Comparison of ENCODE assay signal across 27 mouse cellular contexts in the genomic region with DNA sequence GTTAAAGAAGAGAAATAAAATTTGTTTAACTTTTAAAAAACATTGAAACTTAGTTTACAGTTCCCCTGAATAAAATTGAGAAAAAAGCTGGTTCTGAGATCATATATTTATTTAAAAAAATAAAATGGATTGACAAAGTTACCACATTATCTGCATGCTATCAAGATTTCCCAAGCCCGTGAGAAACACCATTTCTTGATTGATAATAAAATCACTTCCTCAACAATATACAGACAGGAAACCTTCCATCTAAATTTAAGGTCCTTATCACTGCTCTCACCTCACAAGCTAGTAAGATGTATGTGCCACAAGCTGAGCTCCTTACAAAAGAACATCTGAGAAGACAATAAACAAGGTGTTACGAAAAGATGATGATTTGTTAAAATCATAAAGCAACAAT.
"Had no signal": no experiment of that assay in that cellular context is flagged by ENCODE, and none has a peak within 500 bp of the region (broad histone marks: within the 10 kb centered on the region; RNA-seq: fewer than 3 reads in every experiment).

No protein-coding gene starts in this region.

- DNase-seq: left cerebral cortex, postnatal 4 days; liver; liver, embryonic 13.5 days; liver, postnatal 0 days; lung, adult 18-20 months; lung, adult 2 months; lung, embryonic 14.5 days; lung, postnatal 10 days; lung, postnatal 14 days; lung, postnatal 36 days; lung, postnatal 4 days; midbrain, embryonic 14.5 days had no signal

- H3K9me3 ChIP-seq: limb, embryonic 10.5 days; limb, embryonic 12.5 days; limb, embryonic 13.5 days; limb, embryonic 15.5 days; liver, embryonic 12.5 days; liver, embryonic 13.5 days; liver, embryonic 15.5 days; lung, embryonic 15.5 days; megakaryocyte, embryonic 14.5 days; midbrain, embryonic 10.5 days; midbrain, embryonic 12.5 days; midbrain, embryonic 13.5 days; midbrain, embryonic 15.5 days had no signal

- H3K4me3 ChIP-seq: limb, embryonic 10.5 days; limb, embryonic 12.5 days; limb, embryonic 13.5 days; limb, embryonic 15.5 days; liver, embryonic 12.5 days; liver, embryonic 13.5 days; liver, embryonic 15.5 days; lung, embryonic 15.5 days; megakaryocyte, embryonic 14.5 days; midbrain, embryonic 10.5 days; midbrain, embryonic 12.5 days; midbrain, embryonic 13.5 days; midbrain, embryonic 15.5 days; myocyte had no signal

- H3K9ac ChIP-seq: limb, embryonic 12.5 days; limb, embryonic 13.5 days; limb, embryonic 15.5 days; liver, embryonic 12.5 days; liver, embryonic 13.5 days; liver, embryonic 14.5 days; liver, embryonic 15.5 days; liver, postnatal 0 days; lung, embryonic 14.5 days; lung, embryonic 15.5 days; midbrain, embryonic 12.5 days; midbrain, embryonic 13.5 days; midbrain, embryonic 15.5 days had no signal

- H3K27me3 ChIP-seq: limb, embryonic 12.5 days; limb, embryonic 13.5 days; limb, embryonic 15.5 days; liver, embryonic 12.5 days; liver, embryonic 13.5 days; liver, embryonic 15.5 days; lung, embryonic 15.5 days; megakaryocyte, embryonic 14.5 days; midbrain, embryonic 12.5 days; midbrain, embryonic 13.5 days; midbrain, embryonic 15.5 days had no signal

- H3K4me1 ChIP-seq: limb, embryonic 10.5 days; limb, embryonic 12.5 days; limb, embryonic 13.5 days; limb, embryonic 15.5 days; lung, embryonic 15.5 days; midbrain, embryonic 10.5 days; midbrain, embryonic 12.5 days; midbrain, embryonic 13.5 days; midbrain, embryonic 15.5 days had no signal

- H3K27ac ChIP-seq: limb, embryonic 10.5 days; limb, embryonic 12.5 days; limb, embryonic 13.5 days; limb, embryonic 15.5 days; liver, embryonic 12.5 days; liver, embryonic 13.5 days; liver, embryonic 14.5 days; liver, embryonic 15.5 days; lung, embryonic 15.5 days; macrophage; midbrain, embryonic 10.5 days; midbrain, embryonic 12.5 days; midbrain, embryonic 13.5 days; midbrain, embryonic 15.5 days had no signal
